Mouse (Mus musculus) forebrain, embryonic 11.5 days (tissue): ENCODE data around the gene Neurog1. TPM values are rescaled to one million over a fixed set of nuclear protein-coding genes. Genes with fewer than 3 reads are reported as not detected.

Source experiments
- ATAC-seq: fragments of 200-750 bp; cut with Nextera tagmentation; replicated peaks from 2 replicates; pipeline ENCODE4 v1.8.0; 2017; ENCODE audit warnings: moderate TSS enrichment; ENCODE audit not compliant: low FRiP score
- DNase-seq: peaks from one replicate; pipeline ENCODE4 v3.0.0-alpha.2; 2017; ENCODE audit warnings: low spot score
- H3K27ac ChIP-seq: fragments of 300-500 bp; sonication (generic); 2 replicates; pipeline ENCODE4 v1.5.1; 2014; ENCODE audit warnings: low read depth, low read length
- H3K27me3 ChIP-seq: fragments of 300-500 bp; sonication (generic); 2 replicates; pipeline ENCODE4 v1.6.1; 2014; ENCODE audit warnings: mild to moderate bottlenecking, low read length, mixed read lengths; ENCODE audit not compliant: control insufficient read depth, insufficient read depth
- H3K36me3 ChIP-seq: fragments of 300-500 bp; sonication (generic); 2 replicates; pipeline ENCODE4 v1.6.1; 2014; ENCODE audit warnings: mild to moderate bottlenecking, low read length, moderate library complexity, mixed read lengths; ENCODE audit not compliant: control insufficient read depth, insufficient read depth
- H3K4me1 ChIP-seq: fragments of 300-500 bp; sonication (generic); replicated peaks from 2 replicates; pipeline ENCODE4 v1.6.1; 2014; ENCODE audit warnings: low read length, mixed read lengths; ENCODE audit not compliant: control insufficient read depth, insufficient read depth
- H3K4me2 ChIP-seq: fragments of 300-500 bp; sonication (generic); 2 replicates; pipeline ENCODE4 v1.6.1; 2014; ENCODE audit warnings: low read depth, mild to moderate bottlenecking, low read length, moderate library complexity, mixed read lengths; ENCODE audit not compliant: severe bottlenecking
- H3K4me3 ChIP-seq: fragments of 300-500 bp; sonication (generic); 2 replicates; pipeline ENCODE4 v1.5.1; 2014; ENCODE audit warnings: low read depth, low read length
- H3K9ac ChIP-seq: fragments of 300-500 bp; sonication (generic); 2 replicates; pipeline ENCODE4 v1.6.1; 2014; ENCODE audit warnings: low read length
- H3K9me3 ChIP-seq: fragments of 300-500 bp; sonication (generic); 2 replicates; pipeline ENCODE4 v1.6.1; 2016; ENCODE audit warnings: low read length, mixed read lengths; ENCODE audit not compliant: control insufficient read depth
- WGBS: fragments of 180-500 bp; shearing (Covaris S2); extraction: QIAGEN DNeasy Blood & Tissue Kit; methylation state at CpG from one replicate; pipeline ENCODE4 v1.1.7; 2014; 5-methylcytosine and 5-hydroxymethylcytosine counted together
- polyA plus RNA-seq: library from polyadenylated mRNA; unstranded; fragments of >200 nt; fragmentation: Nextera tagmentation; extraction: Ambion mirVana; gene quantifications from 2 replicates; pipeline ENCODE4 v1.2.1, GENCODE M21; 2014

Gene Neurog1
- polyA plus RNA-seq, 1 experiment from 2014 or later, result 27.6 TPM

DNA sequence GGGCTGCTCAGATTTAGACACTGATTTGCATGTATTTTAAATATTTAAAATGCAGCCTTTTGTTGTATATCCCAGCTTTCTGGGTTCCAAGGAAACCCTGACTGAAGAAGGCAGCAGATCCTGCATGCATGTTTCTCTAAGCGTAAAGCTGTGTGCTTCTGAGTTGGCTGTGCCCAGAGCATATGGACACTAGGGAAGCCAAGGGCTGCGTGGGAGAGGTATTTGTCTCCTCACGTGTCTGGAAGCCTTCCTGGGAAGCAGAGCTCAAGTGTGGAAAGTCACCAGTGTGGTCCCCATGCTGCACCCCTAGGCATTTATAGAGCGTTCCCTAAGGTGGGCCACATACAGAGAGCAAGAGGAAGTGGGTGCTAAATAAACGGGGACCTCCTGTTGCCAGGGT is 13.7 kb upstream of the Neurog1 start:
- DNase-seq, result no peak
- no peak overlapping the region for H3K27ac ChIP-seq
- H3K27me3 ChIP-seq, result peaks cover 27% of the 10 kb centered on the region
- no peak for ATAC-seq
- no peak overlapping the region for H3K9ac ChIP-seq
- no peak overlapping the region for H3K4me2 ChIP-seq
- 79% methylated on average over 5 of the region's 5 CpGs for WGBS
- no peak overlapping the region for H3K4me3 ChIP-seq
- no peaks in the 10 kb centered on the region for H3K36me3 ChIP-seq
- no peaks in the 10 kb centered on the region; the same call in 1 of the 2 replicates for H3K4me1 ChIP-seq
- H3K9me3 ChIP-seq, result no peaks in the 10 kb centered on the region

DNA sequence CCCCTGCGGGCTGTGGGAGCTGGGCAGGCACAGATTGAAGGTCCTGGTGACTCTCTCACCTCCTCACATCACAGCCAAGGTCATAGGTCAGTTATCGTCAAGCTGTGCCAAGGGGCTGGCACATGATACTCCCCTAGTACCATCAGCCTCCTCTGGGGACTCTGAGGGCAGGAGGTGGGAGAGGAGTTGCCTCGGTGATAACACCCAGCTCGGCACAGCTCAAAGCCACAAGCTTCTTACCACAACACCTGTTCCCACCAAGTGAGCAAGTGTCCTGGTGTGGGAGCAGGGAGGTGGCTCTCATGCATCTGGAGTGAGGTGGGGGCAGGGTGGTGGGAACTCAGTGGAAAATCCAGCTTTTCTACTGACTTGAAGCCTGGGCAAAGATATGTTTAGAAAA is 10.3 kb upstream of the Neurog1 start:
- Histone ChIP-seq H3K4me3 (no peak overlapping the region), H3K9ac (no peak overlapping the region), H3K4me1 (peaks cover 11% of the 10 kb centered on the region; the same call in 1 of the 2 replicates), H3K4me2 (no peak overlapping the region), H3K9me3 (no peaks in the 10 kb centered on the region), H3K36me3 (no peaks in the 10 kb centered on the region), H3K27ac (no peak overlapping the region), H3K27me3 (peaks cover 53% of the 10 kb centered on the region)
- ATAC-seq (no peak), DNase-seq (no peak)
- WGBS, result 46% methylated on average over 4 of the region's 4 CpGs

DNA sequence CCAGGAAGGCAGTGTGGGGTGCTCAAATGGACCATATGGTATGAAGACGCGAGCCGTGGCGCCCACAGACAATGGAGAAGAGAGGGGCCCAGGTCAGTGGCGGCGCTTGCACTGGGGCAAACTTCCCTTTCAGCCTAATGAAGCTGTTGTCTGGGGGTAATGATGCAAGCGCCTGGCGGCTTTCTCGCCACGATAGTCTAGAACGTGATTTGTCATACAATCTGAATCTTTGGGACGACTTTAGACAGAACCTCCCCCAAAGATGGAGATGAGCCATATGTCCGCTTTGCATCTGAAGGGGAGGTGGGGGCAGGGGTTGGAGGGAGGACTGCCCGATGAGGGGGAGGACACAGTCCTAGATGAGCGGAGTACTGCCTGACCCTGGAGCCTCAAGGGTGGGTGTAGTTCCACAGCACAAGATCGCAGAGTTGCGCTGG is 8.4 kb upstream of the Neurog1 start:
- peak overlapping the region; percentile 33; the same call in 1 of the 2 replicates for H3K4me2 ChIP-seq
- no peak overlapping the region; the same call in 1 of the 2 replicates for H3K9ac ChIP-seq
- peaks cover 68% of the 10 kb centered on the region for H3K27me3 ChIP-seq
- H3K27ac ChIP-seq, result peak overlapping the region; percentile 68; the same call in 1 of the 2 replicates
- peak; percentile 45 for ATAC-seq
- WGBS, result 2% methylated on average over 17 of the region's 17 CpGs
- H3K36me3 ChIP-seq, result no peaks in the 10 kb centered on the region
- peak; percentile 68 for DNase-seq
- peaks cover 20% of the 10 kb centered on the region; the same call in 1 of the 2 replicates for H3K4me1 ChIP-seq
- H3K9me3 ChIP-seq, result no peaks in the 10 kb centered on the region
- H3K4me3 ChIP-seq, result no peak overlapping the region

DNA sequence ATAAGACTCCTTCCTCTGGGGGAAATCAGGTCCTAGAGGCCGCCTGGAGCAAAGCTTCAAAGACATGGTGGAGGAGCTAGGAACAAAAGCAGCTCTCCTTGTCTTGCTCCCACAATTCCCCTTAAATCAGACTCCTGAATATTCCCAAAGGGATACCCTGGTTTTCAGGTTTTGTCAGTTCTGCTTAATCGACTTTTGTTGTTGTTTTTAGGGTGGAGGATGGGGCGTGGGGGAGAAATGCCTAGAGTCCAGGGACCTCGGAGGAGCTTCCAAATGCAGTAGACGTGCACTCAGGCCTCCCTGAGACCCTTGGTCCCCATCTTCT is 7.9 kb upstream of the Neurog1 start:
- H3K4me3 ChIP-seq, result no peak overlapping the region

DNA sequence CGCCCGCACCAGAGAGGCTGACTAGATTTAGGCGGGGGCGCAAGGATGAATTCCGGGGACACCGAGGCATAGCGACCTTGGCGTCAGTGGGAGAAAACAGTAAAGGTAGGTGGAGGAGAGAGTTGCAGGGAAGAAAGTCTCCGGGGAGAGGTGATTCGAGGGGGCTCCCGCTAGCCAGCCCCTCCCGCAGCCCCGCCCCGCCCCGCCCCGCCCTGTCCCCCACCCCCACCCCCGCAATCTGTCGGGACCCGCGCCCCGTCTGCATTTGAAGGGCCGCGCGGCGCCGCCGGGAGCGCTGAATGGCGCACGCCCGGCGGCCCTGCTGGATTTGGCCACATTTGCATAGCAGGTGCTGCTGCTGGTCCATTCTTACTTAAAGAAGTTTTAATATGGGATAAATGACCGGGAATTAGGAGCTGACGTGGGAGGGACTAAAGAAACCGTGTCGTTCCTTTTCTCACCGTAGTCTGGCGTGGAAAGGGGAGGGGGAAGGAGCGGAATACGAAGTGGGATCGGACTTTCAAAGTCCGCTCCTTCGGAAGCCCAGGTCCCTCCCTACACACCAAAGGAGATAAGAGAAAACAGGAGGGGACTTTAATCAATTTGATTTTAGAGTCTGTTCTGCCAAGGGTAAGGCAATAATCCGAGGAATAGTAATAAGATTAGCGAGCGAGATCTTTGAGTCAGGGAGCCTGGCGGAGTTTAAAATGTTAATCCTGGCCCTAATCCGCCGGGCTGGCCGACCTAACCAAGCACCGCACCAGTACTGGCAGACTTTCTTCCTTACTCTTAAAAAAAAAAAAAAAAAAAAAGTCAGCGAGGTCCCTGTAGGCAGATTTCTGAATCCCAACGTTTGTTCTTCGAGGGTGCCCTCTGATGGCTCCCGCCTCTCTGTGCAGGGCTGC is 7.3 kb upstream of the Neurog1 start:
- Histone ChIP-seq H3K4me2 (peak overlapping the region; percentile 61), H3K4me3 (peak overlapping the region; percentile 27), H3K4me1 (peaks cover 20% of the 10 kb centered on the region; the same call in 1 of the 2 replicates), H3K27ac (peak overlapping the region; percentile 68), H3K36me3 (no peaks in the 10 kb centered on the region), H3K9me3 (no peaks in the 10 kb centered on the region), H3K9ac (peak overlapping the region; percentile 49), H3K27me3 (peaks cover 74% of the 10 kb centered on the region)
- DNase-seq, result peak; percentile 78
- WGBS, result under 1% methylated on average over 55 of the region's 55 CpGs
- ATAC-seq, result peak; percentile 36

More for the DNA sequence above, 7.9 kb upstream of the Neurog1 start:
- no peak for DNase-seq
- Histone ChIP-seq H3K9ac (no peak overlapping the region; the same call in 1 of the 2 replicates), H3K27ac (peak overlapping the region; percentile 68; the same call in 1 of the 2 replicates), H3K27me3 (peaks cover 68% of the 10 kb centered on the region), H3K4me2 (peak overlapping the region; percentile 33; the same call in 1 of the 2 replicates), H3K36me3 (no peaks in the 10 kb centered on the region), H3K9me3 (no peaks in the 10 kb centered on the region), H3K4me1 (peaks cover 20% of the 10 kb centered on the region; the same call in 1 of the 2 replicates)
- ATAC-seq, result no peak
- 2% methylated on average over 5 of the region's 5 CpGs for WGBS

DNA sequence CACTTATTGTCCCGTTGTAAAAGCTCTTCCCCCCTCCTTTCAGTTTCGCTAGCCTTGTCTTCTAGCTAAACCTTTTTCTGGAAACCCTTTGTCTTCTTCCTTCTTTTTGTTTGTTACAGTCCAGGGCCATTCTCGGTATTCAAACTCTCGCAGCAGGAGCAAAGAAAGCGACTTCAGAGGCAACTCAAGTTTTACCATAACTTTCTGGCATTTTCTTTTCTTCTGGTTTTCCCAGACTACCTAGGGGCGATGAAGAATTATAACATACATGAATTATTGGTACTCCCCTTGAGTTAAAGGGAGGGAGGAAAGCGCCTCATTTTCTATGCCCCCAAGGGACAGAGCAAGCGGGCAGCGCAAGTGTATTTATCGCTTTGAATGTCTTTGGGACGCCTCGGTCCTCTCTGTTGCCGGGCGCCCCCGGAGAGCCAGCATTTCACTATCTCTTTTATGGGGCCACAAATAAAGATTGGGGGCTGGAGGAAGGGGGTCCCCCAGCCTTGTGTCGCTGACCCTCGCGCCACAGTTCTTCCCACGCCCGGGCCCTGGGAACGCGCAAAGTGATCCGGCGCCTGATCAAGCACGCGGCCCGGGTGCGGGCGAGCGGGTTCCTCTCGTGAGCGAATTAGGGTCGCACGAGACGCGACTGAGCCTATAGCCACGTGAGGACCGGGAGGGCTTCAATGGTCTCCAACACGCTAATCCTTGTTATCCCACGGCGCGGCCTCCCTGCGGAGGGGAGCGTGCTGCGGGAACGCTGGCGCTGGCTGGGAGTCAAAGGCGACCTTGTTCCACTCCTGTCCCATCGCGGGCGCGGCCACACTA is 6.4 kb upstream of the Neurog1 start:
- peak; percentile 80 for DNase-seq
- peaks cover 20% of the 10 kb centered on the region; the same call in 1 of the 2 replicates for H3K4me1 ChIP-seq
- H3K36me3 ChIP-seq, result no peaks in the 10 kb centered on the region
- H3K9me3 ChIP-seq, result no peaks in the 10 kb centered on the region
- H3K4me2 ChIP-seq, result peak overlapping the region; percentile 61
- peak; percentile 42 for ATAC-seq
- WGBS, result under 1% methylated on average over 52 of the region's 52 CpGs
- H3K27ac ChIP-seq, result peak overlapping the region; percentile 68
- peaks cover 81% of the 10 kb centered on the region for H3K27me3 ChIP-seq
- H3K4me3 ChIP-seq, result peak overlapping the region; percentile 27
- peak overlapping the region; percentile 49 for H3K9ac ChIP-seq

DNA sequence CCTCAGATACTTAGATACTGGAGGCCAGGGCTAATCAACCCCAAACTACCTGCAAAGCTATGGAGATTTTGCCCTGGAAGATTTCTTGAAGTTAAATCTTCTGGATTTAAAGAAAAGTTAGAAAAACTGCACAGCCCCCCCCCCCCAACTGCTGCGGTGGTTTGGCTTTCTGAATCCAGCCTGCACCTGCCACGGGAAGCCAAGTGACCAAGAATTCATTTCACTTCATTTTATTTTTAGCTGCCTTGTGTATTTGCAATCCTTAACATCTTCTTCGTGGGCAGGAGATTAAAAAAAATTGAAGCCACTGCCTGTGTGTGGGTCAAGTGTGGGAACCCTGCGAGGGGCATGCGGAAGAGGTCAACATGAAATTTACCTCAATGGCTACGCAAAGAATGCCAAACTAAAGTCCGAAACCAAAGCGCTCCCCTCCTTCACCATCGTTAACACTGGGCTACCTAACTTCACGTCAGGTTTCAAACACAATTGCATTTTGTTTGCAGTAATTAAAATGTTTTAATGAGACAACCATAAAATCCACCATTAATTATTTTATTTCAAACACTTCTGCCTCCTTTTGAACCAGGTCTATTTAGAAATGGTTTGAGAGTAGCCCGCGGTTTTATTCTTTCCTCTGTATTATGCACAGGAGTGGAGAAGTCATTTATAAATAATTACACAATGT is 5.6 kb upstream of the Neurog1 start:
- Histone ChIP-seq H3K27me3 (peaks cover 89% of the 10 kb centered on the region), H3K4me1 (peaks cover 23% of the 10 kb centered on the region), H3K9me3 (no peaks in the 10 kb centered on the region), H3K4me2 (peak overlapping the region; percentile 61; the same call in 1 of the 2 replicates), H3K9ac (no peak overlapping the region), H3K27ac (no peak overlapping the region), H3K36me3 (no peaks in the 10 kb centered on the region), H3K4me3 (no peak overlapping the region)
- DNase-seq, result no peak
- ATAC-seq, result no peak
- WGBS, result 3% methylated on average over 12 of the region's 12 CpGs
